Mouse (Mus musculus): ENCODE data around the gene Heatr1. TPM values are rescaled to one million over a fixed set of nuclear protein-coding genes. Genes with fewer than 3 reads are reported as not detected.

The Heatr1 gene
- total and polyA plus RNA-seq, 3 experiments = 130 to 468 (median 156) TPM

GRCm38 (mm10) chr13:12473724-12474378 lies 79.0 kb downstream of the Heatr1 start (continued):
- TF ChIP-seq MYC (IDR thresholded peaks at IDR 0.05; ENCODE audit: low read depth, low read length) = no peak
- TF ChIP-seq MAFK (IDR thresholded peaks at IDR 0.05; ENCODE audit: borderline replicate concordance, low read depth, low read length) = no peak
- no peak for TF ChIP-seq TAL1 (IDR thresholded peaks at IDR 0.05; ENCODE audit: low read length)
- TF ChIP-seq NELFE (IDR thresholded peaks at IDR 0.05; ENCODE audit: low read depth, low read length) = no peak
- no peak for TF ChIP-seq GATA1 (IDR thresholded peaks at IDR 0.05; ENCODE audit: low read depth, low read length)

DNA sequence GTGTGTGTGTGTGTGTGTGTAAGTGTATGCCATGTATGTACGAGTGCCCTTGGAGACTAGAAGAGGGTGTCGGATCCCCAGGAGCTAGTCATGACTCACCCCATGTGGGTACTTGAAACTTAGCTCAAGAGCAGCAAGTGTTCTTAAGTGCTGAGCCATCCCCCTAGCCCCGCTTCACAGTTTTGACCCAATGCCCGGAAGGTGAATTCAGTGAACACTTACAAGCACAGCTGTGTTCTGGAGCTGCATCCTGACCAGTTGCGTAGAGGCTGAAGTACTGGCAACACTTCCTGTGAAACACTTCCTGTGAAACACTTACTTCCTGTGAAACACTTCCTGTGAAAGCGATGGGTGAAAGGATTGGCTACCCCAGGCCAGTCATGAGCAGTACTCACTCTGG lies 80.4 kb downstream of the Heatr1 start:
- Histone ChIP-seq H3K4me3 (ENCODE audit: control insufficient read depth in 1 of 2, insufficient read depth in 1 of 2, low read depth in 2 of 2, low read length in 2 of 2) (no peak overlapping the region), H3K79me2 (ENCODE audit: control insufficient read depth, insufficient read depth, low read length, poor library complexity) (no peaks in the 10 kb centered on the region), H3K9me3 (replicated peaks; ENCODE audit: insufficient read depth, low read length) (no peaks in the 10 kb centered on the region), H3K36me3 (ENCODE audit: control insufficient read depth in 1 of 2, insufficient read depth in 2 of 2, low read length in 2 of 2) (no peaks in the 10 kb centered on the region), H3K27ac (ENCODE audit: control insufficient read depth, low read depth, low read length) (no peak overlapping the region), H3K4me1 (ENCODE audit: control insufficient read depth in 1 of 2, insufficient read depth in 2 of 2, low read length in 2 of 2) (no peaks in the 10 kb centered on the region; a peak in 1 of 4 replicates), H3K27me3 (ENCODE audit: control insufficient read depth in 1 of 2, insufficient read depth in 2 of 2, low read length in 2 of 2) (peaks cover 0 to 2% of the 10 kb centered on the region in 2 experiments; a peak in 2 of 4 replicates), H3K9ac (ENCODE audit: control insufficient read depth, low read depth, low read length, poor library complexity, severe bottlenecking) (no peak overlapping the region)
- no peak for DNase-seq (ENCODE audit: low read depth, low spot score)
- TF ChIP-seq MAZ (IDR thresholded peaks at IDR 0.05; ENCODE audit: low read depth, low read length) = no peak
- no peak for TF ChIP-seq GABPA (IDR thresholded peaks at IDR 0.05; ENCODE audit: low read depth, low read length)
- TF ChIP-seq E2F4 (IDR thresholded peaks at IDR 0.05; ENCODE audit: borderline replicate concordance, low read depth, low read length) = no peak
- TF ChIP-seq BHLHE40 (IDR thresholded peaks at IDR 0.05; ENCODE audit: borderline replicate concordance, low read depth, low read length) = no peak
- no peak for TF ChIP-seq MAX (IDR thresholded peaks at IDR 0.05; ENCODE audit: low read length)
- no peak for TF ChIP-seq SIN3A (IDR thresholded peaks at IDR 0.05; ENCODE audit: low read length)
- TF ChIP-seq RAD21 (IDR thresholded peaks at IDR 0.05; ENCODE audit: low read depth, low read length) = no peak
- no peak for TF ChIP-seq CHD1 (IDR thresholded peaks at IDR 0.05; ENCODE audit: low read depth, low read length)
- TF ChIP-seq NRF1 (IDR thresholded peaks at IDR 0.05; ENCODE audit: insufficient read depth, low read depth, low read length, poor library complexity, severe bottlenecking) = no peak
- TF ChIP-seq UBTF (IDR thresholded peaks at IDR 0.05; ENCODE audit: borderline replicate concordance, insufficient read depth, low read depth, low read length) = no peak
- no peak for TF ChIP-seq EP300 (IDR thresholded peaks at IDR 0.05; ENCODE audit: low read depth in 1 of 2, low read length in 2 of 2)
- TF ChIP-seq POLR2A (IDR thresholded peaks at IDR 0.05; ENCODE audit: control insufficient read depth in 1 of 2, insufficient read depth in 1 of 2, low read depth in 1 of 2, low read length in 2 of 2, poor library complexity in 1 of 2) = no peak
- no peak for TF ChIP-seq ZMIZ1 (IDR thresholded peaks at IDR 0.05; ENCODE audit: low read depth, low read length)
- no peak for TF ChIP-seq CHD2 (IDR thresholded peaks at IDR 0.05; ENCODE audit: low read length)
- TF ChIP-seq ELF1 (IDR thresholded peaks at IDR 0.05; ENCODE audit: low read depth, low read length) = no peak
- no peak for TF ChIP-seq MAFK (IDR thresholded peaks at IDR 0.05; ENCODE audit: borderline replicate concordance, low read depth, low read length)
- no peak for TF ChIP-seq KAT2A (conservative IDR thresholded peaks at IDR 0.05; ENCODE audit: low read depth, low read length)
